Mouse (Mus musculus) liver, embryonic 15.5 days (tissue): ENCODE measurements around the gene Tyk2. TPM values are rescaled to one million over a fixed set of nuclear protein-coding genes. Genes with fewer than 3 reads are reported as not detected.

Source experiments
- ATAC-seq: fragments of 200-750 bp; cut with Nextera tagmentation; 2 replicates; pipeline ENCODE4 v1.8.0; 2017; ENCODE audit warnings: moderate number of reproducible peaks, mild to moderate bottlenecking, moderate library complexity; ENCODE audit not compliant: insufficient read depth
- H3K27ac ChIP-seq: fragments of 300-500 bp; sonication (generic); replicated peaks from 2 replicates; pipeline ENCODE4 v1.5.1; 2015; ENCODE audit warnings: mild to moderate bottlenecking, inconsistent platforms
- H3K27me3 ChIP-seq: fragments of 300-500 bp; sonication (generic); 2 replicates; pipeline ENCODE4 v1.6.1; 2015; ENCODE audit warnings: mild to moderate bottlenecking, inconsistent platforms
- H3K36me3 ChIP-seq: fragments of 300-500 bp; sonication (generic); replicated peaks from 2 replicates; pipeline ENCODE4 v1.6.1; 2015; ENCODE audit warnings: moderate library complexity, mild to moderate bottlenecking, inconsistent platforms
- H3K4me1 ChIP-seq: fragments of 300-500 bp; sonication (generic); replicated peaks from 2 replicates; pipeline ENCODE4 v1.6.1; 2015; ENCODE audit warnings: inconsistent platforms
- H3K4me2 ChIP-seq: fragments of 300-500 bp; sonication (generic); 2 replicates; pipeline ENCODE4 v1.6.1; 2015; ENCODE audit warnings: moderate library complexity, mild to moderate bottlenecking, inconsistent platforms
- H3K4me3 ChIP-seq: fragments of 300-500 bp; sonication (generic); replicated peaks from 2 replicates; pipeline ENCODE4 v1.5.1; 2015; ENCODE audit warnings: mild to moderate bottlenecking, inconsistent platforms
- H3K9ac ChIP-seq: fragments of 300-500 bp; sonication (generic); 2 replicates; pipeline ENCODE4 v1.6.1; 2015; ENCODE audit warnings: moderate library complexity, mild to moderate bottlenecking, inconsistent platforms
- H3K9me3 ChIP-seq: fragments of 300-500 bp; sonication (generic); replicated peaks from 2 replicates; pipeline ENCODE4 v1.6.1; 2016; ENCODE audit warnings: inconsistent platforms
- WGBS: fragments of 180-500 bp; shearing (Covaris S2); methylation state at CpG from one replicate; pipeline ENCODE4 v1.1.7; 2015; ENCODE audit warnings: mixed read lengths; ENCODE audit not compliant: insufficient replicate concordance; 5-methylcytosine and 5-hydroxymethylcytosine counted together
- polyA plus RNA-seq: library from polyadenylated mRNA; unstranded; fragments of >200 nt; fragmentation: Nextera tagmentation; extraction: Ambion mirVana; gene quantifications from 2 replicates; pipeline ENCODE4 v1.2.1, GENCODE M21; 2015

Tyk2 gene
- polyA plus RNA-seq, 1 experiment from 2014 or later, result 7.4 TPM

DNA sequence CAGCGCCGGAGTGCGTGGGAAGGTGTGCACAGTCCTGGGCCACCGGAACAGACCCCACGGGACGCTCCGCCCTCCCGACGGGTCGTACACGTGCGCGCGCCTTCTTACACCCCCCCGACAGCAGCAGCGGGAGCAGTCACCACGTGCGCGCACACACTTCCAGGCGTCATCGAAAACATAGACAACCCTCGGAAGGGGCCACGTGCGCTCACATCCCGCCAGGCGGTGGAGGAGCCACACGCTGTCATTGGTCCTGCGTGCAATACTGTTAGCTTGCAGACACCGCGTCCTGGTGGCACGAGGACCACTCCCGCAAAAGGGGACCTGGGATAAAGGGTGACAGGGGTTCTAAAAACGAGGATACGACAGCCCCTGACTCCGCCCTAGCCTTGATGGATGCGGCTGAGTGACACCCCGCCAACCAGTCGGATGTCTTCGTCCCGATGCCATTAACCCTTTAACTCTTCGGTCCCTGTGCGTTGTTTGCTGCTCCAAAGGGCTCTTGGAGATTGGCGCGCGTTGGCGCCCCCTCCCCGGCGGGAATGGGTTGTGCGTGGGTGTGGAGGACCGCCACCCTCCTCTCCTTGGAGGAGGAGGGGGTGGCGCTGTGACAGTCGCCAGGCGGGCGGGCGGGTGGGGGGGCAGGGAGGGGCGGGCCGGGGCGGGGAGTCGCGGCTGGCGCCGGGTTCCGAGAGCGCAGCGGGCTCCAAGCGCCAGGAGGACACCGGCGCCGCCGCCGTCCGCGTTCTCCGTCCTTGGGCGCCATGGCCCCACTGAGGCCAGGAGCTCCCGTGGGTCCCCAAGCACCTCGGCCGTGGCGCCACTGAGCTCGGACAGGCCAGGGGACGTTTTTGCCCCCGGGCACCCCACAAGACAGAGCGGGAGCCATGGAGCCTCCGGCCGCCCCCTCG, 34.3 kb upstream of the Tyk2 start, which contains the start of gene Pde4a:
Gene Pde4a (plus strand): TSS at position 674 of the 911 bp plus-strand sequence.
- Histone ChIP-seq H3K4me2 (peak within 1 kb of the TSS; percentile 73), H3K27ac (no peak within 1 kb of the TSS), H3K27me3 (peaks cover 71% of the 10 kb centered on the region), H3K36me3 (no peaks in the 10 kb centered on the region), H3K9me3 (no peaks in the 10 kb centered on the region), H3K4me3 (peak within 1 kb of the TSS; percentile 50), H3K9ac (peak within 1 kb of the TSS; percentile 15; the same call in 1 of the 2 replicates), H3K4me1 (peaks cover 77% of the 10 kb centered on the region)
- no peak for ATAC-seq
- under 1% methylated on average over 85 of the region's 86 CpGs for WGBS

DNA sequence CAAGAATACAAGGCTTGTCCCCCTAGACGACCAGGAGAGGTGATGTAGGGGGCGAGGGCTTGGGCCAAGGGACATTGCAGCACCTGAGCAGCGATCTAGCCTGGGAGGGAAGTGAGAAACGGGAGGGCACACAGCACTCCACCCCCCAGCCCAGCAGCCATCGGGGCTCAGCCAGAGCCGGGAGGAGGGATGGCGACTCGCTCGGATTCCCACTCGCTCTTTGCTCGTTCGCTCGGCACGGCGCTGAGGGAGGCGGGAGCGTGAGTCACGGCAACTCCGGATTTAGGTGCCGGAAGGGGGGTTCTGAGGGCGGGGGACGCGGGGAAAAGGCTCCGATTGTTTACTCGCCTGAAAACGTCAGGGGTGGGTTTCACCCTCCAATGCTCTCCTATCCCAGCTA, 33.0 kb upstream of the Tyk2 start:
- Histone ChIP-seq H3K27me3 (peaks cover 72% of the 10 kb centered on the region), H3K9ac (no peak overlapping the region), H3K4me2 (peak overlapping the region; percentile 32)

DNA sequence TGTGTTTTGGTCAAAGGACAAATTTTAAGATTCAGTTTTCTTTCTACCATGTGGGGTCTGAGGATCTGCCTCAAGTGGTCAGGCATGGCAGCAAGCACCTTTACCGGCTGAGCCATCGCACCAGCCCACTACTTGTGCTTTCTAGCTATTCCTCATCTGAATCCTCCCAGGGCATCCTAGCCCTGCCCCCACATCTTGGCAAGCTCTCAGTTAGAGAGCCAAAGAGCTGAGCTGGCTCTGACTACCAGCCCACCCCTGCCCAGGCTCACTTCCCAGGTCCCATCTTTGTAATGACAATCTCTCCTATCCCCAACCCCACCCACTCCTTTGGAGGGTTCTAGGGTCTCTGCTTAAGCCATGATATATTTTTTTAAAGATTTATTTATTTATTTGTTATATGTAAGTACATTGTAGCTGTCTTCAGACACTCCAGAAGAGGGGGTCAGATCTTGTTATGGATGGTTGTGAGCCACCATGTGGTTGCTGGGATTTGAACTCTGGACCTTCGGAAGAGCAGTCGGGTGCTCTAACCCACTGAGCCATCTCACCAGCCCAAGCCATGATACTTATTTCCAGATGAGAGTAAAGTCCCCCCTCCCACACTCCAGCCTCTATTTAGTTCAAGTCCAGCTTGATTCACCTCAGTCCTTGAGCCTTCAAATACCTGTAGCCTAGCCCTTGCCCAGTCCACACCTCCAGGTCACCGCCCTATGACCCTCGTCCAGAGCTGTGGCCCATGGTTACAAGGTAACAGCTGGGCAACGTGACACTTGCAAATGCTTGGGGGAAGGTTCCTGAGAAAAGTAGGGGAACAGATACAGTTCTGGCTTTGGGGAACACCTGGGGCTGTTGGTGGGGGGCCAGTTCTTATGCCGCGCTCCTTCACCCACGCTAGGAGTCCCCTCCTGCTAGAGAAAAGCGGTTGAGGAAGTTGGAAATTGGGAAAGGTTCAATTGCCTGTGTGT, 32.3 kb upstream of the Tyk2 start:
- ATAC-seq, result no peak
- peak overlapping the region; percentile 32; the same call in 1 of the 2 replicates for H3K4me2 ChIP-seq
- H3K4me1 ChIP-seq, result peaks cover 66% of the 10 kb centered on the region
- H3K9ac ChIP-seq, result no peak overlapping the region
- no peak overlapping the region for H3K27ac ChIP-seq
- H3K36me3 ChIP-seq, result no peaks in the 10 kb centered on the region
- no peaks in the 10 kb centered on the region for H3K9me3 ChIP-seq
- 36% methylated on average over 11 of the region's 11 CpGs for WGBS
- H3K4me3 ChIP-seq, result no peak overlapping the region
- peaks cover 74% of the 10 kb centered on the region for H3K27me3 ChIP-seq

More for the DNA sequence above, 33.0 kb upstream of the Tyk2 start:
- WGBS, result 2% methylated on average over 26 of the region's 26 CpGs
- 0 out of 2 replicates have a peak overlapping the region, but pooled peaks have one; percentile 5 for H3K4me3 ChIP-seq
- no peak for ATAC-seq
- no peaks in the 10 kb centered on the region for H3K9me3 ChIP-seq
- no peak overlapping the region for H3K27ac ChIP-seq
- no peaks in the 10 kb centered on the region for H3K36me3 ChIP-seq
- H3K4me1 ChIP-seq, result peaks cover 73% of the 10 kb centered on the region

DNA sequence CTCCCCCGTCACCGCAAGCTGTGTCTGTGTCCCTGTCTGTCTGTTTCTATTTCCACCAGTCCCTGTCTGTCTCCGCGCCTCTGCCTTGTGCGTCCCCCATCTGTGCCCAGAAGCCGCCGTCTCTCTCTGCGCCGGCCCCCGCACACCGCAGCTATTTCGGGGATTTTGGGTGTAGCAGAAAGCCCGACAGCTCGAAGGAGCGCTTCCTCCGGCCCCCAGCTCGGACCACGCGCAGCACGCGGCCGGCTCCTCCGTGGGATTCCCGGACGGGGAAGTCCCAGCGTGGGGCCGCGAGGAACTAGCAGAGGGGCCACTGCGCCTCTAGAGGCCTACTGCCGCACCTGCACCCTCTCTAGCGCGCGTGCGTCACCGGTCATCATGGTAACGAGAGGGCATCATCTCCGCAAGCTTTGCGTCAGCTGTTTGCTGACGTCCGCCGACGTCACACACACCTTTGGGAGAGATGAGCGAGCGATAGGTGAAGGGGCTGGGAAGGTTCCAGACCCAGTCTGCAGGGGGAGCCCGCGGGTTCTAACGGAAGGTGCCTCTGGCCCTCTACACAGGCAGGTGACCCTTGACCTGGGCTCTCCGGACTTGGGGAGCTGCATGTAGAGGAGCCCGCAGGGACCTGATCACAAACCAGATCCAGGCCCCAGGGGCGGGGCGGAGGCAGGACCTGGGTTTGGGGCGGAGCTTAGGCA, 30.3 kb upstream of the Tyk2 start:
- Histone ChIP-seq H3K9me3 (no peaks in the 10 kb centered on the region), H3K27me3 (peaks cover 66% of the 10 kb centered on the region), H3K9ac (peak overlapping the region; percentile 67), H3K36me3 (no peaks in the 10 kb centered on the region), H3K27ac (0 out of 2 replicates have a peak overlapping the region, but pooled peaks have one; percentile 38), H3K4me1 (peaks cover 46% of the 10 kb centered on the region), H3K4me2 (peak overlapping the region; percentile 93), H3K4me3 (peak overlapping the region; percentile 65)
- peak; percentile 72 for ATAC-seq
- under 1% methylated on average over 52 of the region's 52 CpGs for WGBS

DNA sequence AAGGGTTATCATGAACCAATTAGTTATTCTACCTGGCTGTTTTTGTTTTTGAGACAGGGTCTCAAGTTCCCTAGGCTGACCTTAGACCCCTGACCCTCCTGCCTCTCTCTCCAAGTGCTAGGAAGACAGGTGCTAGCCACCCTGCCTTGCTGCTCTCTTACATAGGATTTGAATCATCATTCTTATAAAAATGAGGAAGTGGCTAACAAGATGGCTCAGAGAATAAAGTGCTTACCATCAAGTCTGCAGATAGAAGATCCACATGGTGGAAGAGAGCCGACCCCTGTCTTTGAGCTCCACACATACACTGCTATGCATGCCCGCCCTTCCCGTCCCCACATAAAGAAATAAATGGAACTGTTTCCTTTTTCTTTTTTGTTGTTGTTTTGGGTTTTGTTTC, 23.7 kb upstream of the Tyk2 start:
- H3K4me3 ChIP-seq, result no peak overlapping the region
- H3K4me2 ChIP-seq, result no peak overlapping the region
- 45% methylated on average over 3 of the region's 3 CpGs for WGBS
- no peaks in the 10 kb centered on the region for H3K9me3 ChIP-seq
- no peak overlapping the region for H3K27ac ChIP-seq
- ATAC-seq, result no peak
- no peak overlapping the region for H3K9ac ChIP-seq
- H3K4me1 ChIP-seq, result peaks cover 20% of the 10 kb centered on the region
- H3K27me3 ChIP-seq, result peaks cover 18% of the 10 kb centered on the region
- H3K36me3 ChIP-seq, result no peaks in the 10 kb centered on the region

DNA sequence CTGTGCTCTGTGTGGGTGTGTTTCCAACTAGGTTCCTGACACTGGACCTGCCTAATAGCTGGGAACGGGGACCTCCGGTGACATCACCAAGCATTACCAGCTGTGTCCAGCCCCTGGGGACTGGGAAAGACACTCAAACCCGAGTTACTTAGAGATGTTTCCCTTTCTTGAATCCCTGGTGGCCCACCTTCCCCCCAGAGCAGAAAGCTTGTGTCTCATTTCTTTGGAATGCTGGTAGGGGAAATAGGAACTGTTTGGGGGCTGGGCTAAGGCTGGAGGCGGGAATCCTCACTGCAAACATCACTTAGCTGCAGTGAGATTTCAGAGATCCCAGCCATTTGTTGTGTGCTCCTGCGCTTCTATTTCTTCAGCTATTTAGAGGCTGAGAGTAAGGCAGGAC, 22.8 kb upstream of the Tyk2 start:
- H3K27ac ChIP-seq, result no peak overlapping the region
- WGBS, result 27% methylated on average over 5 of the region's 5 CpGs
- no peak for ATAC-seq
- H3K4me2 ChIP-seq, result peak overlapping the region; percentile 63
- H3K9ac ChIP-seq, result peak overlapping the region; percentile 25; the same call in 1 of the 2 replicates
- H3K4me3 ChIP-seq, result peak overlapping the region; percentile 33
- no peaks in the 10 kb centered on the region for H3K36me3 ChIP-seq
- H3K9me3 ChIP-seq, result no peaks in the 10 kb centered on the region
- peaks cover 18% of the 10 kb centered on the region for H3K27me3 ChIP-seq
- H3K4me1 ChIP-seq, result peaks cover 27% of the 10 kb centered on the region

DNA sequence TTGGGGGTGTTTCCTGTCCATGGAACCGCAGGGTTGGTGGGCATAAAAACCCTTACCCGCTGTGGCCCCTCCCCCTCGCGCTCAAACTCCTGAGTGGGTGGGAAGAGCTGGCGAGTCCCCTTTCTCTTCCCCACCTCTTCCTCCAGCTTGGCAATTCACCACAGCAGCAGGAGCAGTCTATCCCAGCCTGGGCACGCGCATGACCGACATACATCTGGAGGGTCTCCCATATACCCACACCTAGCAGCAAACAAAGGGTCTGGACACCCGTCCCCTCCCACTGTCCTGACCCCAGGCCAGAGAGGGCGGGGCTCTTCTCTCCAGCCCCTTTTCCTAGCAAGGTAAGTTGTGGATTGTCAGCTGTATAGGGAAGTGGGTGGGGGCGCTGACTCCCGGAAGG, 22.3 kb upstream of the Tyk2 start:
- no peaks in the 10 kb centered on the region for H3K36me3 ChIP-seq
- no peak for ATAC-seq
- H3K9ac ChIP-seq, result peak overlapping the region; percentile 25; the same call in 1 of the 2 replicates
- H3K4me2 ChIP-seq, result peak overlapping the region; percentile 63
- H3K27me3 ChIP-seq, result peaks cover 15% of the 10 kb centered on the region
- H3K4me3 ChIP-seq, result peak overlapping the region; percentile 33
- no peak overlapping the region for H3K27ac ChIP-seq
- H3K4me1 ChIP-seq, result peaks cover 32% of the 10 kb centered on the region
- no peaks in the 10 kb centered on the region for H3K9me3 ChIP-seq
- 3% methylated on average over 12 of the region's 12 CpGs for WGBS

DNA sequence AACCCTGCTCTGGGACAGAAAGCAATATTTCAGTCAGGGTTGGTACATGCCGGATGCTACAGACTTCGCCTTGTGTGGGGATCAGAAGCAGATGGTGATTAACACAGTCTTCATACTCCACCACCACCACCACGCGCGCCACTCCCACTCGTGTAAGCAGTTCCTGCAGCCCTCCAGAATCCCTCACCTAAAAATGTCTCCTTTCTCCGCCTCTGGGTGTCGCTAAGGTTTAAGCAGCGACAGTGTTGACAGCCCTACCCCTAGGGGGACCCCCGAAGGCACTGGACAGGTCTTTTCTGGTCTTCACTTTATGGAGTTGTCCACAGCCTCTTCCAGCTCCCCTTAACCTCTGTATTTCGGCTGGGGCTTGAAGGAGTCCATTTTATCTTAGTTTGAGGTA, 21.7 kb upstream of the Tyk2 start:
- WGBS, result under 1% methylated on average over 11 of the region's 11 CpGs

DNA sequence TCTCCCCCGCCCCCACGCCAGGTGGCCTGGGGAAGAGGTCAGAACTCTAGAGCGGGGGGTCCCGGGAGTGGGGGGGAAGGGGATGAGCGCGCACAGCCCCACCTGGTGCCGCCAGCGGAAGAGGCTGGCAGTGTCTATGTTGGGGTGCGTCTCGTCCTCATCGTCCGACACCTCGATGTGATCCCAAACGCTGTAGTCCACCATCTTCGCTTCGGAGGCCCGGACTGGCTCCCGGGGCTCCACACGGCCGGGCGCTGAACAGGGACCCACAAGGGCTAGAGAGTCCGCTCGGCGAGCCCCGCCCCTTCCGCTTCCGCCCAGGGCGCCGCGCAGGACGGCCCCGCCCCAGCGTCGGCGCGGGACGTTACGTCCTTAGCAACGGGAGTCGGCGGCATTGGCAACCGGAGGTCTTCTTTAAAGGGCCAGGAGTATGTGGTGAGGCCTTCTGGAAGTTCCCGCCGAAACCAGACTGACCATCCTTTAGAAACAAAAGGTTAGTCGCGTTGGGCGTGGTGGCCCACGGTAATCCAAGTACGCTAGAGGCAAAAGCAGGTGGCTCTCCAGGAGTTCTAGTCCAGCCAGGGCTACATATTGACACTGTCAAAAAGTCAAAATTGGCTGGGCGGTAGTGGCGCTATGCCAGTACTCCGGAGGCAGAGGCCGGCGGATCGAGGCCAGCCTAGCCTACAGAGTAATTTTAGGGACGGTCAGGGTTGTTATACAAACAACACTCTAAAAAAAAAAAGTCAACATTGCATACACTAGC, 18.8 kb upstream of the Tyk2 start, which contains the start of gene Cdc37:
Gene Cdc37 (minus strand): TSS at position 329 of the 766 bp plus-strand sequence.
- Histone ChIP-seq H3K4me2 (peak within 1 kb of the TSS; percentile 82), H3K36me3 (peaks cover 24% of the 10 kb centered on the region), H3K4me3 (peak within 1 kb of the TSS; percentile 81), H3K27ac (peak within 1 kb of the TSS; percentile 83), H3K9ac (peak within 1 kb of the TSS; percentile 83), H3K4me1 (peaks cover 62% of the 10 kb centered on the region), H3K9me3 (no peaks in the 10 kb centered on the region), H3K27me3 (peaks cover 9% of the 10 kb centered on the region)
- peak; percentile 93 for ATAC-seq
- WGBS, result 3% methylated on average over 56 of the region's 56 CpGs

More for the DNA sequence above, 21.7 kb upstream of the Tyk2 start:
- Histone ChIP-seq H3K9ac (peak overlapping the region; percentile 15; the same call in 1 of the 2 replicates), H3K4me3 (peak overlapping the region; percentile 33; the same call in 1 of the 2 replicates), H3K9me3 (no peaks in the 10 kb centered on the region), H3K4me1 (peaks cover 38% of the 10 kb centered on the region), H3K36me3 (0 out of 2 replicates have a peak, but pooled peaks cover under 1% of the 10 kb centered on the region), H3K27ac (no peak overlapping the region), H3K27me3 (peaks cover 12% of the 10 kb centered on the region), H3K4me2 (peak overlapping the region; percentile 63)
- no peak for ATAC-seq
